Mouse (Mus musculus): Measurements from ENCODE around the gene Itga8. TPM values are rescaled to one million over a fixed set of nuclear protein-coding genes. Genes with fewer than 3 reads are reported as not detected.

Gene Itga8
- total RNA-seq, 1 experiment: 2.5 TPM

DNA sequence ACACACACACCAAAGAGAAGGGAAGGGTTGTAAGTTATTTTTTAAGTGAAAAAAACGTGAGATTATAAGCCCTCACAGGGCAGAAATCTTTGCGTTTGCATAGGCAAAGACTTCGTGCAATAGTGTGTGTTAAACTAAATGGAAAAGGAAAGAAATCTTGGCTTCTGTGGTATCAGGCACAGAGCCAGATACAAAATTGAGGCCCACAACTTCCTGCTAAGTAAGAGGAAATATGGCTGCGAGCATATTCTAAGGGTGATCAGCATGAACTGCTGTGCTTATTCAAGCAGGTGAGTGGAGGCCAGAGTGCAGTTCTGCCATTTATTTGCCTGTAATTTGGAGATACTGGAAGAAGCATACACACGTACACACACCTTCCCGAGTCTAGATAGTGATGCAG, 93.6 kb downstream of the Itga8 start:
- in situ Hi-C loops (cut with MboI; ENCODE audit: low sequenced_read_pairs in 2 of 2, unreplicated experiment in 2 of 2): no loop called here

DNA sequence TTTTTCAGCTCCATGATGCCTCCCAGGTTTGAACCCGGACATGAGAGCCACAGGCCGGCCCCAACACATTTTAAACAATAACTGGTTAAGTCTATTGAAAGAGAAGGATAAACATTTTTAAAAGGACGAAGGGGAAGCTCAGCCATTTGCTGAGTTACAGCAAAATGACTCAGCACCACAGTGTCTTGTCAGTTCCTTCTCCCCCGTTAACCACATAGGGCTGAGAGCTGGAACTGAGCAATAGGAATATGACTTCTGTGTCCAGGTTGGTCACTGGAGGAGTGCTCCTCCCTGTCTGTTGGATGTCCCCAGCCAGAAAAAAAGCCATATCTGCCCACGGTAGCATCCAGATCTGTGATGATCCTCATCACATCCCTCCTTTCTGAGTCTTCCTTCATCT, 95.4 kb downstream of the Itga8 start:
- in situ Hi-C loops (cut with MboI; ENCODE audit: low sequenced_read_pairs in 2 of 2, unreplicated experiment in 2 of 2): no loop called here
- H3K36me3 ChIP-seq (ENCODE audit: control insufficient read depth, insufficient read depth, low read length, poor library complexity, severe bottlenecking): no peaks in the 10 kb centered on the region
- TF ChIP-seq ZC3H11A (IDR thresholded peaks at IDR 0.05; ENCODE audit: borderline replicate concordance, low read depth, low read length) (no peak), HCFC1 (IDR thresholded peaks at IDR 0.05; ENCODE audit: borderline replicate concordance, insufficient read depth, low read length) (no peak), CHD2 (IDR thresholded peaks at IDR 0.05; ENCODE audit: low read depth, low read length) (no peak), ZNF384 (IDR thresholded peaks at IDR 0.05; ENCODE audit: low read depth, low read length) (no peak), MAFK (IDR thresholded peaks at IDR 0.05; ENCODE audit: insufficient read depth, low read depth, low read length) (no peak)
- no peak overlapping the region for H3K4me3 ChIP-seq (ENCODE audit: insufficient read depth in 1 of 2, low read depth in 1 of 2, low read length in 2 of 2, poor library complexity in 1 of 2, severe bottlenecking in 1 of 2)
- H3K4me1 ChIP-seq (ENCODE audit: control insufficient read depth in 2 of 2, insufficient read depth in 2 of 2, low read length in 2 of 2, poor library complexity in 1 of 2): 0 out of 4 replicates have a peak, but pooled peaks cover 0 to 1% of the 10 kb centered on the region in 2 experiments
- DNase-seq (ENCODE audit: low read depth, low spot score): peak; percentile 8
- H3K27ac ChIP-seq (ENCODE audit: insufficient read depth, low read depth, low read length, poor library complexity, severe bottlenecking): no peak overlapping the region
- H3K9me3 ChIP-seq (ENCODE audit: control insufficient read depth, insufficient read depth, low read depth, low read length): no peaks in the 10 kb centered on the region
- no peak overlapping the region for H3K9ac ChIP-seq (ENCODE audit: insufficient read depth, low read depth, low read length, poor library complexity, severe bottlenecking)

More for the DNA sequence above, 93.6 kb downstream of the Itga8 start:
- Histone ChIP-seq H3K4me3 (ENCODE audit: insufficient read depth in 1 of 2, low read depth in 1 of 2, low read length in 2 of 2, poor library complexity in 1 of 2, severe bottlenecking in 1 of 2) (no peak overlapping the region), H3K4me1 (ENCODE audit: control insufficient read depth in 2 of 2, insufficient read depth in 2 of 2, low read length in 2 of 2, poor library complexity in 1 of 2) (0 out of 4 replicates have a peak, but pooled peaks cover 0 to 1% of the 10 kb centered on the region in 2 experiments), H3K36me3 (ENCODE audit: control insufficient read depth, insufficient read depth, low read length, poor library complexity, severe bottlenecking) (no peaks in the 10 kb centered on the region), H3K27ac (ENCODE audit: insufficient read depth, low read depth, low read length, poor library complexity, severe bottlenecking) (no peak overlapping the region), H3K9me3 (ENCODE audit: control insufficient read depth, insufficient read depth, low read depth, low read length) (no peaks in the 10 kb centered on the region), H3K9ac (ENCODE audit: insufficient read depth, low read depth, low read length, poor library complexity, severe bottlenecking) (no peak overlapping the region)
- DNase-seq (ENCODE audit: low read depth, low spot score): no peak
- no peak for TF ChIP-seq CHD2 (IDR thresholded peaks at IDR 0.05; ENCODE audit: low read depth, low read length)
- TF ChIP-seq HCFC1 (IDR thresholded peaks at IDR 0.05; ENCODE audit: borderline replicate concordance, insufficient read depth, low read length): no peak
- TF ChIP-seq MAFK (IDR thresholded peaks at IDR 0.05; ENCODE audit: insufficient read depth, low read depth, low read length): no peak
- no peak for TF ChIP-seq ZNF384 (IDR thresholded peaks at IDR 0.05; ENCODE audit: low read depth, low read length)
- no peak for TF ChIP-seq ZC3H11A (IDR thresholded peaks at IDR 0.05; ENCODE audit: borderline replicate concordance, low read depth, low read length)

DNA sequence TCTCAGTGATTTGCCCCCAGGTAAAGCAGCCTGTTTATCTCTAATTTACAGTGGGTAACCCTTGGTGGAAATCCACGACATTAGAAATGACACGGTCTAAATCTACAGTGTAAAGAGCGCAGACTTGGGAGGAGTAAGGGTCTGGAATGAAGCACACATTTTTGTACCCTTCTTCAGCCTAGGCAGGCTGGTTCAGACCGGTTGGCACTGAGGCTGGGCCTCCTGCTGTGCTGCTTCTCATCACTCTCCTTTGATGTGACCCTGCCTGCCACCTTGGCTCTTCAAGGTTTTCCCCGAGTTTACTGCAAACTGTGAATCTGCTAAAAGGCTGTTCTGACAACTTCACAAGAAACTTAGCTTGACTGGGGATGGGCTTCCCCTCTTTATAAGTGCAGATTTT, 95.8 kb downstream of the Itga8 start:
- TF ChIP-seq ZNF384 (IDR thresholded peaks at IDR 0.05; ENCODE audit: low read depth, low read length) (no peak), MAFK (IDR thresholded peaks at IDR 0.05; ENCODE audit: insufficient read depth, low read depth, low read length) (no peak), ZC3H11A (IDR thresholded peaks at IDR 0.05; ENCODE audit: borderline replicate concordance, low read depth, low read length) (no peak), CHD2 (IDR thresholded peaks at IDR 0.05; ENCODE audit: low read depth, low read length) (no peak)
- Histone ChIP-seq H3K4me3 (ENCODE audit: insufficient read depth in 1 of 2, low read depth in 1 of 2, low read length in 2 of 2, poor library complexity in 1 of 2, severe bottlenecking in 1 of 2) (no peak overlapping the region), H3K4me1 (ENCODE audit: control insufficient read depth in 2 of 2, insufficient read depth in 2 of 2, low read length in 2 of 2, poor library complexity in 1 of 2) (0 out of 4 replicates have a peak, but pooled peaks cover 0 to 1% of the 10 kb centered on the region in 2 experiments), H3K9me3 (ENCODE audit: control insufficient read depth, insufficient read depth, low read depth, low read length) (no peaks in the 10 kb centered on the region), H3K27ac (ENCODE audit: insufficient read depth, low read depth, low read length, poor library complexity, severe bottlenecking) (no peak overlapping the region), H3K36me3 (ENCODE audit: control insufficient read depth, insufficient read depth, low read length, poor library complexity, severe bottlenecking) (no peaks in the 10 kb centered on the region), H3K9ac (ENCODE audit: insufficient read depth, low read depth, low read length, poor library complexity, severe bottlenecking) (no peak overlapping the region)
- peak; percentile 47 for DNase-seq (ENCODE audit: low read depth, low spot score)
- in situ Hi-C loops (cut with MboI; ENCODE audit: low sequenced_read_pairs in 2 of 2, unreplicated experiment in 2 of 2): no loop called here

DNA sequence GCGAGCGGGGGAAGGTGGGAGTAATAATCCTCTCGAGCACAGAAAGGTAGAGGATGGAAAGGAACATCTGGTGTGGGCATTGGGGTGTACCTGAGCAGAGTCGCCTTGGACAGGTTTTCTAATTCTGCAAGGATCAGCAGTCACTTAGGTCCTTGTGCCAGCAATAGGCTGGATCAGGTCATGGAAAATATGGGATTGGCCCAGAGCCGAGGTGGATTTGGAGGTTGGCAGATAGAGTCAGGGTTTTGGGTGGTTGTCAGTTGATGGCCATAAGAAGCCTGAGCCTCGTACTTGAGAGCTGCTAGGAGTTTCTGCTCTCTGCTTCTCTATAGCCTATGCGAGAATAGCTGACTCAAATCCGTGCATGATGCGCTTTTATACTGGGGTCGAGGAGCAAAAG, 98.5 kb downstream of the Itga8 start:
- in situ Hi-C loops (cut with MboI; ENCODE audit: low sequenced_read_pairs in 2 of 2, unreplicated experiment in 2 of 2): no loop called here
- H3K36me3 ChIP-seq (ENCODE audit: control insufficient read depth, insufficient read depth, low read length, poor library complexity, severe bottlenecking): no peaks in the 10 kb centered on the region
- 0 out of 4 replicates have a peak, but pooled peaks cover 0 to 1% of the 10 kb centered on the region in 2 experiments for H3K4me1 ChIP-seq (ENCODE audit: control insufficient read depth in 2 of 2, insufficient read depth in 2 of 2, low read length in 2 of 2, poor library complexity in 1 of 2)
- DNase-seq (ENCODE audit: low read depth, low spot score): no peak
- no peaks in the 10 kb centered on the region for H3K9me3 ChIP-seq (ENCODE audit: control insufficient read depth, insufficient read depth, low read depth, low read length)
- no peak for TF ChIP-seq ZC3H11A (IDR thresholded peaks at IDR 0.05; ENCODE audit: borderline replicate concordance, low read depth, low read length)
- TF ChIP-seq CHD2 (IDR thresholded peaks at IDR 0.05; ENCODE audit: low read depth, low read length): no peak
- TF ChIP-seq HCFC1 (IDR thresholded peaks at IDR 0.05; ENCODE audit: borderline replicate concordance, insufficient read depth, low read length): no peak
- no peak for TF ChIP-seq ZNF384 (IDR thresholded peaks at IDR 0.05; ENCODE audit: low read depth, low read length)
- no peak for TF ChIP-seq MAFK (IDR thresholded peaks at IDR 0.05; ENCODE audit: insufficient read depth, low read depth, low read length)
- no peak overlapping the region for H3K27ac ChIP-seq (ENCODE audit: insufficient read depth, low read depth, low read length, poor library complexity, severe bottlenecking)
- H3K9ac ChIP-seq (ENCODE audit: insufficient read depth, low read depth, low read length, poor library complexity, severe bottlenecking): no peak overlapping the region
- no peak overlapping the region for H3K4me3 ChIP-seq (ENCODE audit: insufficient read depth in 1 of 2, low read depth in 1 of 2, low read length in 2 of 2, poor library complexity in 1 of 2, severe bottlenecking in 1 of 2)

DNA sequence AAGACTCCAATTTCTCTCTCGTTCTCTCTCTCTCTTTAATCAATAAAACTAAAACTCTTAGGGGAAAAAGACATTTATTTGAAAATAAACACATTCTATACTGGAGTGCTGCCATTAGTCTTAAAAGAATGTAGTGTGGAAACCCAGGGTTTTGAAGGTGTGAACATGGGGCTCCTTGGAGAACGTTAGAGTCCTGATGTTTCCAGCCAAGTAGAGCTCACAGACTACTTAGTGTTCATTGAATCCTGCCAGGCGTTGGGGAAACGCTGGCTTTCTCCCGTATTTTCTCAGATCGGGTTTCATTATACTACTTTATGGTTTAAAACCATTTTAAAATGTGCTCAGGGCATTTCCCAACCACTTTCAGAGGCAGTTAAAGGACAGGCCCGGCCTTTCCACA, 103.0 kb downstream of the Itga8 start:
- Histone ChIP-seq H3K4me1 (ENCODE audit: control insufficient read depth in 2 of 2, insufficient read depth in 2 of 2, low read length in 2 of 2, poor library complexity in 1 of 2) (no peaks in the 10 kb centered on the region), H3K9ac (ENCODE audit: insufficient read depth, low read depth, low read length, poor library complexity, severe bottlenecking) (no peak overlapping the region), H3K36me3 (ENCODE audit: control insufficient read depth, insufficient read depth, low read length, poor library complexity, severe bottlenecking) (no peaks in the 10 kb centered on the region), H3K9me3 (ENCODE audit: control insufficient read depth, insufficient read depth, low read depth, low read length) (no peaks in the 10 kb centered on the region), H3K4me3 (ENCODE audit: insufficient read depth in 1 of 2, low read depth in 1 of 2, low read length in 2 of 2, poor library complexity in 1 of 2, severe bottlenecking in 1 of 2) (no peak overlapping the region), H3K27ac (ENCODE audit: insufficient read depth, low read depth, low read length, poor library complexity, severe bottlenecking) (no peak overlapping the region)
- TF ChIP-seq HCFC1 (IDR thresholded peaks at IDR 0.05; ENCODE audit: borderline replicate concordance, insufficient read depth, low read length): no peak
- no peak for TF ChIP-seq MAFK (IDR thresholded peaks at IDR 0.05; ENCODE audit: insufficient read depth, low read depth, low read length)
- no peak for TF ChIP-seq ZC3H11A (IDR thresholded peaks at IDR 0.05; ENCODE audit: borderline replicate concordance, low read depth, low read length)
- no peak for TF ChIP-seq CHD2 (IDR thresholded peaks at IDR 0.05; ENCODE audit: low read depth, low read length)
- in situ Hi-C loops (cut with MboI; ENCODE audit: low sequenced_read_pairs in 2 of 2, unreplicated experiment in 2 of 2): no loop called here
- DNase-seq (ENCODE audit: low read depth, low spot score): no peak

All from ES-E14 (cell line).